ENCODE assay signal across 16 mouse cellular contexts in genomic region chr2:171605064-171605463, GRCm38 (mm10).
"Had no signal": no experiment of that assay in that cellular context is flagged by ENCODE, and none has a peak within 500 bp of the region (broad histone marks: within the 10 kb centered on the region; RNA-seq: fewer than 3 reads in every experiment).

No protein-coding gene starts in this region.

- H3K27ac ChIP-seq: lung, embryonic 15.5 days; macrophage; midbrain, embryonic 13.5 days; midbrain, embryonic 15.5 days; neural tube, embryonic 12.5 days; stomach, embryonic 15.5 days; stomach, postnatal 0 days had no signal

- H3K4me1 ChIP-seq: lung, embryonic 15.5 days; megakaryocyte, embryonic 14.5 days; midbrain, embryonic 13.5 days; midbrain, embryonic 15.5 days; neural tube, embryonic 12.5 days; stomach, embryonic 15.5 days had no signal

- DNase-seq: lung, postnatal 14 days; lung, postnatal 36 days; right cerebral cortex, postnatal 14 days; thymus, adult 2 months; thymus, postnatal 25 days; thymus, postnatal 4 days had no signal

- H3K4me2 ChIP-seq: lung, embryonic 15.5 days; midbrain, embryonic 11.5 days; midbrain, embryonic 13.5 days; midbrain, embryonic 15.5 days; neural tube, embryonic 12.5 days; stomach, embryonic 15.5 days had no signal

- ATAC-seq: lung, postnatal 0 days; midbrain, embryonic 13.5 days; midbrain, embryonic 15.5 days had no signal

- H3K36me3 ChIP-seq: lung, embryonic 15.5 days; midbrain, embryonic 13.5 days; midbrain, embryonic 15.5 days; neural tube, embryonic 12.5 days; stomach, embryonic 15.5 days had no signal

- H3K9ac ChIP-seq: lung, embryonic 15.5 days; midbrain, embryonic 13.5 days; midbrain, embryonic 15.5 days; neural tube, embryonic 12.5 days; stomach, embryonic 15.5 days had no signal

- H3K4me3 ChIP-seq: lung, embryonic 15.5 days; megakaryocyte, embryonic 14.5 days; midbrain, embryonic 13.5 days; midbrain, embryonic 15.5 days; neural tube, embryonic 12.5 days; stomach, embryonic 15.5 days had no signal

- H3K9me3 ChIP-seq: lung, embryonic 15.5 days; midbrain, embryonic 13.5 days; midbrain, embryonic 15.5 days; neural tube, embryonic 12.5 days; stomach, embryonic 15.5 days had no signal

- H3K27me3 ChIP-seq: lung, embryonic 15.5 days; megakaryocyte, embryonic 14.5 days; midbrain, embryonic 13.5 days; midbrain, embryonic 15.5 days; neural tube, embryonic 12.5 days; stomach, embryonic 15.5 days had no signal
